ENCODE assay signal across 12 mouse cellular contexts in genomic region chr1:132851771-132852170, GRCm38 (mm10). TPM values are rescaled to one million over a fixed set of nuclear protein-coding genes. Genes with fewer than 3 reads are reported as not detected.
DNase-seq lines count a peak whose midpoint lies in the region; TF ChIP-seq lines count a peak whose summit lies in the region.
"Had no signal": no experiment of that assay in that cellular context is flagged by ENCODE, and none has a peak within 500 bp of the region (broad histone marks: within the 10 kb centered on the region; RNA-seq: fewer than 3 reads in every experiment).

No protein-coding gene starts in this region.

- 23% methylated on average over 4 of the region's 4 CpGs for WGBS in heart, adult 2 months

- no peak for TF ChIP-seq EP300 in heart, adult 2 months (IDR thresholded peaks at IDR 0.05; ENCODE audit: insufficient read depth, low read depth, low read length)

- no peak overlapping the region for H3K4me3 ChIP-seq in heart, adult 2 months
- H3K4me3 ChIP-seq: kidney, embryonic 15.5 days had no signal

- DNase-seq in kidney, postnatal 10 days, result peak; percentile 15
- DNase-seq in kidney, adult 8-10 months, result no peak
- peak; percentile 33 for DNase-seq in adrenal gland, adult 8-10 months
- DNase-seq in heart, adult 2 months, result peak in 1 of 2 experiments; percentile 42
- peak; percentile 25 for DNase-seq in lung, postnatal 10 days
- DNase-seq in left cerebral cortex, adult 8-10 months (ENCODE audit: low spot score in 2 of 2), result no peak
- no peak for DNase-seq in spleen, postnatal 10 days (ENCODE audit: low spot score in 2 of 2)
- no peak for DNase-seq in left cerebral cortex, adult 9 months (ENCODE audit: low spot score in 2 of 2)
- DNase-seq: cerebellum, adult 11-12 months; thymus, postnatal 36 days had no signal

- no peak overlapping the region for H3K9ac ChIP-seq in heart, adult 2 months (ENCODE audit: low read depth, low read length)
- H3K9ac ChIP-seq: kidney, embryonic 15.5 days had no signal

- H3K79me2 ChIP-seq in heart, adult 2 months (replicated peaks; ENCODE audit: control insufficient read depth, insufficient read depth, low read length), result no peaks in the 10 kb centered on the region

- H3K27me3 ChIP-seq in heart, adult 2 months (ENCODE audit: control insufficient read depth, insufficient read depth, low read length), result no peaks in the 10 kb centered on the region
- H3K27me3 ChIP-seq: kidney, embryonic 15.5 days had no signal

- intact Hi-C loops in heart, adult 2 months (cut with DNase I), result loop anchor here (5.0 kb wide), 1 partner anchor 64 kb away; no protein-coding TSS in a partner anchor

- TF ChIP-seq CTCF in heart, adult 2 months (IDR thresholded peaks at IDR 0.05), result no peak

- no peak for TF ChIP-seq POLR2A in heart, adult 2 months (IDR thresholded peaks at IDR 0.05; ENCODE audit: insufficient read depth, low read depth, low read length)

- no peaks in the 10 kb centered on the region for H3K36me3 ChIP-seq in heart, adult 2 months (ENCODE audit: control insufficient read depth, insufficient read depth, low read length)
- H3K36me3 ChIP-seq: kidney, embryonic 15.5 days had no signal

- H3K27ac ChIP-seq in heart, adult 2 months, result peak overlapping the region; percentile 26; the same call in 1 of the 2 replicates
- H3K27ac ChIP-seq: kidney, embryonic 15.5 days had no signal

- H3K4me1 ChIP-seq in heart, adult 2 months (ENCODE audit: control insufficient read depth, insufficient read depth, low read length), result peaks cover 3% of the 10 kb centered on the region; the same call in 1 of the 2 replicates
- H3K4me1 ChIP-seq: kidney, embryonic 15.5 days had no signal

RNA-seq across cellular contexts. Expression of gene Lrrn2, which starts 28.3 kb away (rescaled TPM):
- 10 to 100 TPM; 11.3 to 35.5 (median 24.4) TPM for total RNA-seq in adrenal gland, adult 8-10 months (2022)
- 1 to 10 TPM; 3.2 to 4.2 TPM for total RNA-seq in heart, adult 2 months (2021)
- 6.1 and 7.3 TPM in 2 replicates for polyA plus RNA-seq in heart, adult 2 months (2012; rRNA removed)
- 10 to 100 TPM; 96.0 to 99.7 (median 97.0) TPM for total RNA-seq in left cerebral cortex, adult 8-10 months (2022)
- total RNA-seq: megakaryocyte-erythroid progenitor cell, adult 5-6 weeks had no signal

Comparison
In these comparisons a context has a peak if more than half of its experiments do, and no peak if none do; other contexts are left out.
1. DNase-seq: peak in kidney, postnatal 10 days (single experiment), adrenal gland, adult 8-10 months (single experiment) and lung, postnatal 10 days (single experiment); none in kidney, adult 8-10 months (0 of 2), left cerebral cortex, adult 8-10 months (0 of 2), spleen, postnatal 10 days (0 of 2) and left cerebral cortex, adult 9 months (0 of 2).